Mouse (Mus musculus) stomach, embryonic 14.5 days (tissue): ENCODE data around the gene Tspan5. TPM values are rescaled to one million over a fixed set of nuclear protein-coding genes. Genes with fewer than 3 reads are reported as not detected.

Experiments
- ATAC-seq: fragments of 200-750 bp; cut with Nextera tagmentation; 2 replicates; pipeline ENCODE4 v1.8.0; 2017; ENCODE audit warnings: low read depth, moderate TSS enrichment; ENCODE audit not compliant: insufficient number of reproducible peaks, insufficient read depth, low FRiP score
- H3K27ac ChIP-seq: fragments of 300-500 bp; sonication (generic); 2 replicates; pipeline ENCODE4 v1.5.1; 2014; ENCODE audit warnings: mild to moderate bottlenecking, low read length, moderate library complexity, mixed read lengths
- H3K27me3 ChIP-seq: fragments of 300-500 bp; sonication (generic); 2 replicates; pipeline ENCODE4 v1.6.1; 2014; ENCODE audit warnings: low read length, control low read depth, mixed read lengths; ENCODE audit not compliant: control insufficient read depth, insufficient read depth
- H3K36me3 ChIP-seq: fragments of 300-500 bp; sonication (generic); 2 replicates; pipeline ENCODE4 v1.6.1; 2014; ENCODE audit warnings: mild to moderate bottlenecking, control low read depth, low read length, moderate library complexity, mixed read lengths; ENCODE audit not compliant: control insufficient read depth, insufficient read depth
- H3K4me1 ChIP-seq: fragments of 300-500 bp; sonication (generic); 2 replicates; pipeline ENCODE4 v1.6.1; 2014; ENCODE audit warnings: low read length, control low read depth, mixed read lengths; ENCODE audit not compliant: control insufficient read depth, insufficient read depth
- H3K4me2 ChIP-seq: fragments of 300-500 bp; sonication (generic); replicated peaks from 2 replicates; pipeline ENCODE4 v1.6.1; 2014; ENCODE audit warnings: low read depth, low read length, control low read depth
- H3K4me3 ChIP-seq: fragments of 300-500 bp; sonication (generic); 2 replicates; pipeline ENCODE4 v1.5.1; 2014; ENCODE audit warnings: low read depth, low read length, control low read depth
- H3K9ac ChIP-seq: fragments of 300-500 bp; sonication (generic); replicated peaks from 2 replicates; pipeline ENCODE4 v1.6.1; 2014; ENCODE audit warnings: low read depth, mild to moderate bottlenecking, control low read depth, low read length, moderate library complexity, mixed read lengths
- H3K9me3 ChIP-seq: fragments of 300-500 bp; sonication (generic); 2 replicates; pipeline ENCODE4 v1.6.1; 2016; ENCODE audit warnings: low read depth, low read length, control low read depth; ENCODE audit not compliant: control insufficient read depth
- WGBS: fragments of 180-500 bp; shearing (Covaris S2); extraction: QIAGEN DNeasy Blood & Tissue Kit; methylation state at CpG from one replicate; pipeline ENCODE4 v1.1.7; 2014; 5-methylcytosine and 5-hydroxymethylcytosine counted together
- polyA plus RNA-seq: library from polyadenylated mRNA; unstranded; fragments of >200 nt; fragmentation: Nextera tagmentation; extraction: Ambion mirVana; gene quantifications from 2 replicates; pipeline ENCODE4 v1.2.1, GENCODE M21; 2014

Gene Tspan5
- polyA plus RNA-seq, 1 experiment from 2014 or later, result 34.3 TPM

DNA sequence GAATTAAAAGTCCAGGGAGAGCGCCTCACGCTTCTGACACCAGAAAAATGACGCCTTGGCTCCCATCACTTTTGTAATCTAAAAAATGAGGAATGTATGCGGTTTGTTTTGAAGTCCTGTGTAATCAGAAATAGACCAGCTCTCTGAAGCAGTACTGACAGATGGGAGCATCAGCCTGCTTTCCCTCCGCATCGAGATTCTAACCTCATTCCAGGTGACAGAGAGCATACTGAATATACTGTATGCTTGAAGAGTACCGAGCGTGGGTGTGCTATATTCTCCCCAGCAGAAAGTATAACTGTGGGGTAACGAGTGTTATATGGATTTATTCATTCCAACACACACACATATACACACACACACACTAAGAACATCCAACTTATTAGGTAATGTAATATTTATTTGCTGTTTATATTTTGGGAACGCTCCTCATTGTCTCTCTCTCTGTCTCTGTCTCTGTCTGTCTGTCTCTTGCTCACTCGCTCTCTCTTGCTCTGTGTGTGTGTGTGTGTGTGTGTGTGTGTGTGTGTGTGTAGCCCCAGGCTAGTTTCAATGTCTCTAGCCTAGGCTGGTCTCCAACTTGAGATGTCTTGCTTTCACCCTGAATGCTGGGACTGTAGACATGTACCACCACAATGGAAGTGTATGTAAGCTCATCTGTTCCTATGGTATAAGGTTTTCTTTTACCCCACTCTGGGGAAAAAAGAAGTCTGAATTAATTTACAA lies 139.2 kb downstream of the Tspan5 start:
- Histone ChIP-seq H3K27me3 (no peaks in the 10 kb centered on the region), H3K9me3 (no peaks in the 10 kb centered on the region), H3K27ac (no peak overlapping the region), H3K9ac (no peak overlapping the region), H3K4me1 (peaks cover 3% of the 10 kb centered on the region; the same call in 1 of the 2 replicates), H3K36me3 (no peaks in the 10 kb centered on the region), H3K4me3 (no peak overlapping the region), H3K4me2 (no peak overlapping the region)
- WGBS, result 84% methylated on average over 11 of the region's 11 CpGs
- no peak for ATAC-seq

DNA sequence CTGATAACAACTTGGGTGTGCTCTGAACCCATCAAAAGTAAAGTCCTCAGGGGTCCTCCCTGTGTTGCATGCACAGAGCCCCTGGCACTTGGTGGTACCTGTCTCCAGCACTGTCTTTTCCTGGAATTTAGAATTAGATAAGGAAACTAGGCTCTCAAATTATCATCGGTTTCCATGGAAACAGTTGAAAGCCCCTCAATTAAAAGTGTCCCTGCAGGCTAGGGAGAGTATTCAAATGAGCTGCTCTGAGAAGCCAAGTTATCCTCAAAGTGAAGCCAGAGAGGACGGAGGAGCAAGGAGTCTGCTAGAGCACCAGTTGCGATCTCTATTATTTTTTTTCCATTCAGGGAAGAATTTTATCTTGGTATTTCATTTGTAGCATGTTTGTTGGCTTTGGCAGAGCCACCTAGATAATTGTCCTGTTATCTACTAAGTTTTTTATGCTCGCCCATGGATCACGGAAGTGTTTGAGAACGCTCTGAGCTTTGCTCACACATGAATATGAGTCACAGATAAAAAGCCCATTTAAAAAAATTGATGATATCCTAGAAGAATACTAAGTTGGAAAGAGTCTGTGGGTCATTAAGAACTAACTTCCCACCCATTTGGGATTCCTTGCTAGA lies 139.8 kb downstream of the Tspan5 start:
- WGBS, result 75% methylated on average over 6 of the region's 6 CpGs
- Histone ChIP-seq H3K4me2 (no peak overlapping the region), H3K27me3 (no peaks in the 10 kb centered on the region), H3K36me3 (no peaks in the 10 kb centered on the region), H3K4me3 (no peak overlapping the region), H3K27ac (no peak overlapping the region), H3K4me1 (peaks cover 3% of the 10 kb centered on the region; the same call in 1 of the 2 replicates), H3K9me3 (no peaks in the 10 kb centered on the region), H3K9ac (no peak overlapping the region)
- ATAC-seq, result no peak

DNA sequence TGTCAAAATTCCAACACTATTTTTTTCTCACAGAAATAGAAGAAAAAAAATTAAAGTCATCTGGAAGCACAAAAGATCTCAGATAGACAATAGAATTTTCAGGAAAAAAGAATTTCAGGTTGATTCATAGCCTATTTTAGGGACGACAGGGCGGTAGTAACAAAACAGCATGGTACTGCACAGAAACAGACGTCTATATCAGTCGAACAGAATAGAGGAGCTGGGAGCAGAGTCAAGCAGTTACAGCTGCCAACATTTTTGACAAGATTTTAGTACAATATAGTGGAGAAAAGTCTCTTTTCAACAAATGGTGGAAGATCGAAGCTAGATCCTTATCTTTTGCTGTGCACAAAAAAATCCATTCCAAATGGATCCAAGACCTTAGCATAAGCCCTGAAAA lies 144.1 kb downstream of the Tspan5 start:
- ATAC-seq, result no peak
- Histone ChIP-seq H3K4me2 (no peak overlapping the region), H3K9me3 (no peaks in the 10 kb centered on the region), H3K4me1 (0 out of 2 replicates have a peak, but pooled peaks cover 3% of the 10 kb centered on the region), H3K27me3 (no peaks in the 10 kb centered on the region), H3K36me3 (no peaks in the 10 kb centered on the region), H3K27ac (no peak overlapping the region), H3K4me3 (no peak overlapping the region), H3K9ac (no peak overlapping the region)
- WGBS, result 93% methylated on average over 5 of the region's 5 CpGs

DNA sequence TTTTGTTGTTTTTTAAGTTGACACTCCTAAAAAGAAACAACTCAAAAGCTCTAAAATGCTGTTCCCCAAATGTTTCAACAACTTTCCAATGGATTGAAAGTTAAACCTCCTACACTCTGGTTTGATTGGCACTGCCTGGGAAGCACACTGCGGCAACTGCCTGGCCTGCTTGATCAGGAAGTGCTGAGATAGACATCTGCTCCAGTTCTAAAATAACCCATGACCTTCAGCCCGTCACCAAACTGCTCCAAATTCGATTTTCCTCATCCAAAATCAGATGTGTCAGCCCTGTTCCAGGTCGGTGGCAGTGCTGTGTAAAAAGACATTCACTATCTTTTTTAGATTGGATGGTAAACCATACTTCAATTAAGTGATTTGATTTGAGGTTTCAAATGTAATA lies 147.2 kb downstream of the Tspan5 start:
- Histone ChIP-seq H3K27me3 (no peaks in the 10 kb centered on the region), H3K9ac (no peak overlapping the region), H3K9me3 (no peaks in the 10 kb centered on the region), H3K4me2 (no peak overlapping the region), H3K27ac (no peak overlapping the region), H3K4me3 (no peak overlapping the region), H3K4me1 (0 out of 2 replicates have a peak, but pooled peaks cover 3% of the 10 kb centered on the region), H3K36me3 (no peaks in the 10 kb centered on the region)
- no peak for ATAC-seq
- 63% methylated on average over 4 of the region's 4 CpGs for WGBS

DNA sequence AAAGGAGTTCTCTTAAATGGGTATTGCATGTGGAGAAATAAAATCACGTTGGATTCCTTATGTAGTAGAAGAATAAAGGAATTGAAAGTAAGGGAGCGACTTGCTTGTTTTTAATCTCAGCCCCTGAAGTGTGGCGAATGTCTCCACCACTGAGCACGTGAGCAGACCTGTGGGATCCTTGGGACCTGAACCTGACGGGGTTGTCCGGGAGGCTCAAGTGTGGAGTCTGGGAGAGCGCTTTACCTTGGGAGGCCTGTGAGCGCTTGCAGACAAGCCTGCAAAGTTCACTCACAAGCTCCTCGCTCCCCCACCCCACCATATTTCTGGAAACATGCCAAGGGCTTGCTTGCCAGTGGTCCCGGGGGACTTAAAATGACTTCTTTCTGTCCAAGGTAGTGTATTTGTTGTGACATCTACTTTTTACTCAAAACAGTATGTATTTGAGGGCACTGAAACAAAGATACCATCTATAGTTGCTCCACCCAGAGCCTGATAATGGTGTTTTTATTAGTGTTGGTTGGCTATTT lies 147.8 kb downstream of the Tspan5 start:
- 58% methylated on average over 10 of the region's 10 CpGs for WGBS

DNA sequence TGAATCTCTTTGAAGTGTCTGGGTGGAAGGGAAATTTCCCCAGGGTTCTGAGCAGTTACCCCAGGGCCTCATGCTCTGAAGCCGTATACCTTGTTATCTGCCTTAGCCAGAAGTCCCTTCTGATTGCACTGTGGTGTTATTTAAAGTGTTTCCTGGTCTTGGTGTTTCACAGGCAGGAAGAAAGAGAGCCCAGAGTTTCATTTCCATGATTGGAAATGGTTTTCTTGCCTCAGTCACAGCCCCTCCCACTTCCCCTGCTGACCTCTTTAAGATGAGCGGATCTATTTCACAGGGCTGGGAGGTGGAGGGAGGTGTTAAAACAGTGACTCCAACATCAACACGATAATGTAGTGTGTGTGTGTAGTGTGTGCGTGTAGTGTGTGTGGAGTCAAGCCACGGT lies 151.5 kb downstream of the Tspan5 start:
- 0 out of 2 replicates have a peak, but pooled peaks cover 3% of the 10 kb centered on the region for H3K4me1 ChIP-seq
- H3K9ac ChIP-seq, result no peak overlapping the region
- H3K4me3 ChIP-seq, result no peak overlapping the region
- no peak overlapping the region for H3K27ac ChIP-seq
- H3K9me3 ChIP-seq, result no peaks in the 10 kb centered on the region
- 0 out of 2 replicates have a peak, but pooled peaks cover under 1% of the 10 kb centered on the region for H3K36me3 ChIP-seq
- WGBS, result 46% methylated on average over 5 of the region's 5 CpGs
- no peak overlapping the region for H3K4me2 ChIP-seq
- H3K27me3 ChIP-seq, result no peaks in the 10 kb centered on the region
- ATAC-seq, result no peak

More for the DNA sequence above, 147.8 kb downstream of the Tspan5 start:
- ATAC-seq, result no peak
- H3K27me3 ChIP-seq, result no peaks in the 10 kb centered on the region
- H3K9me3 ChIP-seq, result no peaks in the 10 kb centered on the region
- H3K9ac ChIP-seq, result no peak overlapping the region
- no peak overlapping the region for H3K4me3 ChIP-seq
- no peak overlapping the region for H3K4me2 ChIP-seq
- 0 out of 2 replicates have a peak, but pooled peaks cover 3% of the 10 kb centered on the region for H3K4me1 ChIP-seq
- H3K27ac ChIP-seq, result no peak overlapping the region
- no peaks in the 10 kb centered on the region for H3K36me3 ChIP-seq

DNA sequence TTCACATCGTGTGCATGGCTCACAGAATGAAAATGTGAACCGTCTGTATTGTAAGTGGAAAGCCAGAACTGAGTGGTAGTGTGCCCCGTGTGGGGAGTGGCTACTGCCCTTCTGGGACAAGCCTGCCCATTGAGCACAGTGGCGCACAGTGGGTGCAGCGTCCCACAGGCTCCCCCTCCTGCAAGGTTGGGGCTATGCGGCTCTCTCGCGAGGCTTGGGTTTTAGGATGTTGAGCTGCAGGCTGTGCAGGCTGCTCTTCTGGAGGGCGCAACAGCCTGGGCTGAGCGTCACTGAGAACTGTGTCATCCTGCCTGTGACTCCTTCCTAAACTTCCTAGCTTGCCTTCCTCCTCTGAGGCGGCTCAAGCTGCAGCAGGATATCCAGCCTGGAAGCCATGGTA lies 155.5 kb downstream of the Tspan5 start:
- peaks cover 8% of the 10 kb centered on the region; the same call in 1 of the 2 replicates for H3K36me3 ChIP-seq
- 0 out of 2 replicates have a peak, but pooled peaks have one; percentile 18 for ATAC-seq
- no peaks in the 10 kb centered on the region for H3K27me3 ChIP-seq
- H3K9ac ChIP-seq, result no peak overlapping the region
- no peak overlapping the region for H3K27ac ChIP-seq
- no peaks in the 10 kb centered on the region for H3K9me3 ChIP-seq
- H3K4me3 ChIP-seq, result no peak overlapping the region
- H3K4me2 ChIP-seq, result no peak overlapping the region
- 83% methylated on average over 11 of the region's 11 CpGs for WGBS
- no peaks in the 10 kb centered on the region for H3K4me1 ChIP-seq

DNA sequence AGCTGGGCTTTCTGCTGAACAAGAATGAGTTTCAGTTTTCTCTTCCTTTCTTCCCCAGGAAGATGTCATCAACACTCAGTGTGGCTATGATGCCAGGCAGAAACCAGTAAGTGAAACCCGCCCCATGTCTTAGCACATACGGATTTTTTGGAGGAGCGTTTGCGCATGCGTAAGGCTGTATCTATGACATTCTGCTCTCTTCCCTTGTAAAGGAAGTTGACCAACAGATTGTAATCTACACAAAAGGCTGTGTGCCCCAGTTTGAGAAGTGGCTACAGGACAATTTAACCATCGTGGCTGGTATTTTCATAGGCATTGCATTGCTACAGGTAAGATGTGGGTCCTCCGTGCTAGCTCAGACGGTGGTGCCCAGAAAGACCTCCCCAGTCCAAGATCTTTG lies 156.1 kb downstream of the Tspan5 start:
- no peak for ATAC-seq
- no peak overlapping the region for H3K9ac ChIP-seq
- no peaks in the 10 kb centered on the region for H3K27me3 ChIP-seq
- H3K4me1 ChIP-seq, result no peaks in the 10 kb centered on the region
- H3K27ac ChIP-seq, result no peak overlapping the region
- H3K9me3 ChIP-seq, result no peaks in the 10 kb centered on the region
- 97% methylated on average over 8 of the region's 8 CpGs for WGBS
- H3K4me2 ChIP-seq, result no peak overlapping the region
- H3K36me3 ChIP-seq, result peaks cover 8% of the 10 kb centered on the region; the same call in 1 of the 2 replicates
- H3K4me3 ChIP-seq, result no peak overlapping the region
